Mouse (Mus musculus) inflammation-experienced regulatory T-cells (primary cell): ENCODE results near the gene Btbd35f7. TPM values are rescaled to one million over a fixed set of nuclear protein-coding genes. Genes with fewer than 3 reads are reported as not detected.

Source experiments
- polyA plus RNA-seq, 2 experiments: library from polyadenylated mRNA; unstranded; fragments of 100-300 nt; shearing (Covaris generic); gene quantifications; one replicate each; pipeline ENCODE4 v1.2.1; 2017

The Btbd35f7 gene
- polyA plus RNA-seq, result not detected

GRCm38 (mm10) chrX:5668767-5669166 lies at the start of gene Btbd35f7:
Gene Btbd35f7, plus strand, starts transcription at chrX:5669067.

Other genes starting within 250 kb of the Btbd35f7 start
- gene Mycs, start 199.8 kb upstream of the Btbd35f7 start, polyA plus RNA-seq, result under 1 TPM in 1 of 2 experiments, not detected in 1; 0.16 TPM